Mouse (Mus musculus): ENCODE data around the gene Ilvbl. TPM values are rescaled to one million over a fixed set of nuclear protein-coding genes. Genes with fewer than 3 reads are reported as not detected.

Ilvbl gene
- polyA plus RNA-seq, 1 experiment from 2014 or later: 27.5 TPM

Other genes starting within 250 kb of the Ilvbl start
- 44.1 and 46.0 TPM in 2 replicates for gene Agpat3, start 221.9 kb upstream of the Ilvbl start, polyA plus RNA-seq (2014; fragmentation: Nextera tagmentation; extraction: Ambion mirVana)
- gene Rrp1, start 161.3 kb upstream of the Ilvbl start, polyA plus RNA-seq (2014; fragmentation: Nextera tagmentation; extraction: Ambion mirVana): 225 and 242 TPM in 2 replicates
- gene Cstb, start 148.7 kb upstream of the Ilvbl start, polyA plus RNA-seq (2014; fragmentation: Nextera tagmentation; extraction: Ambion mirVana): 115 and 117 TPM in 2 replicates
- gene Pdxk, start 109.4 kb upstream of the Ilvbl start, polyA plus RNA-seq (2014; fragmentation: Nextera tagmentation; extraction: Ambion mirVana): 6.8 TPM in 2 replicates
- gene Olfr1358, start 56.9 kb upstream of the Ilvbl start, polyA plus RNA-seq (2014; fragmentation: Nextera tagmentation; extraction: Ambion mirVana): 0.15 TPM in 1 of 2 replicates, not detected in the other
- gene Syde1, start 17.6 kb downstream of the Ilvbl start, polyA plus RNA-seq (2014; fragmentation: Nextera tagmentation; extraction: Ambion mirVana): 10.0 and 11.9 TPM in 2 replicates
- gene Olfr1357, start 43.7 kb downstream of the Ilvbl start, polyA plus RNA-seq (2014; fragmentation: Nextera tagmentation; extraction: Ambion mirVana): not detected in 2 replicates
- gene Casp14, start 143.9 kb downstream of the Ilvbl start, polyA plus RNA-seq (2014; fragmentation: Nextera tagmentation; extraction: Ambion mirVana): not detected in 2 replicates
- not detected in 2 replicates for gene Ccdc105, start 178.7 kb downstream of the Ilvbl start, polyA plus RNA-seq (2014; fragmentation: Nextera tagmentation; extraction: Ambion mirVana)
- 0.63 and 1.2 TPM in 2 replicates for gene Slc1a6, start 206.2 kb downstream of the Ilvbl start, polyA plus RNA-seq (2014; fragmentation: Nextera tagmentation; extraction: Ambion mirVana)